Mouse (Mus musculus): ENCODE measurements around the gene Vps4b. TPM values are rescaled to one million over a fixed set of nuclear protein-coding genes. Genes with fewer than 3 reads are reported as not detected.

Gene Vps4b
- polyA plus RNA-seq, 1 experiment from 2014 or later = 70.7 TPM

GRCm38 (mm10) chr1:106796987-106797779, 655 bp upstream of the Vps4b start:
- H3K4me3 ChIP-seq (ENCODE audit: low read depth, low read length) = peak overlapping the region; percentile 78
- H3K27me3 ChIP-seq (ENCODE audit: control insufficient read depth, insufficient read depth, low read length) = no peaks in the 10 kb centered on the region
- H3K27ac ChIP-seq (ENCODE audit: low read depth, low read length) = no peak overlapping the region
- H3K4me2 ChIP-seq (ENCODE audit: low read depth, low read length, severe bottlenecking) = peak overlapping the region; percentile 63
- no peaks in the 10 kb centered on the region for H3K36me3 ChIP-seq (ENCODE audit: control insufficient read depth, insufficient read depth, low read length)
- ATAC-seq (replicated peaks; ENCODE audit: low FRiP score) (peak; percentile 50), DNase-seq (ENCODE audit: low spot score) (no peak)
- H3K4me1 ChIP-seq (replicated peaks; ENCODE audit: control insufficient read depth, insufficient read depth, low read length) = no peaks in the 10 kb centered on the region
- H3K9ac ChIP-seq (ENCODE audit: low read length) = no peak overlapping the region; the same call in 1 of the 2 replicates
- 63% methylated on average over 7 of the region's 7 CpGs for WGBS
- no peaks in the 10 kb centered on the region for H3K9me3 ChIP-seq (ENCODE audit: control insufficient read depth, low read length)

- Histone ChIP-seq H3K9ac (ENCODE audit: low read length) (peak overlapping the region; percentile 88), H3K27me3 (ENCODE audit: control insufficient read depth, insufficient read depth, low read length) (no peaks in the 10 kb centered on the region), H3K4me3 (ENCODE audit: low read depth, low read length) (peak overlapping the region; percentile 78), H3K27ac (ENCODE audit: low read depth, low read length) (peak overlapping the region; percentile 79), H3K4me2 (ENCODE audit: low read depth, low read length, severe bottlenecking) (peak overlapping the region; percentile 63), H3K36me3 (ENCODE audit: control insufficient read depth, insufficient read depth, low read length) (no peaks in the 10 kb centered on the region; the same call in 1 of the 2 replicates), H3K9me3 (ENCODE audit: control insufficient read depth, low read length) (no peaks in the 10 kb centered on the region), H3K4me1 (replicated peaks; ENCODE audit: control insufficient read depth, insufficient read depth, low read length) (no peaks in the 10 kb centered on the region)
- ATAC-seq (replicated peaks; ENCODE audit: low FRiP score) (peak; percentile 90), DNase-seq (ENCODE audit: low spot score) (no peak)
- 3% methylated on average over 51 of the region's 51 CpGs for WGBS
These were observed 640 bp downstream of the Vps4b start for GRCm38 (mm10) chr1:106795634-106796541.

GRCm38 (mm10) chr1:106774896-106775295, 21.6 kb downstream of the Vps4b start:
- Histone ChIP-seq H3K27me3 (ENCODE audit: control insufficient read depth, insufficient read depth, low read length) (no peaks in the 10 kb centered on the region), H3K4me3 (ENCODE audit: low read depth, low read length) (no peak overlapping the region), H3K36me3 (ENCODE audit: control insufficient read depth, insufficient read depth, low read length) (peaks cover under 1% of the 10 kb centered on the region; the same call in 1 of the 2 replicates), H3K27ac (ENCODE audit: low read depth, low read length) (no peak overlapping the region), H3K9me3 (ENCODE audit: control insufficient read depth, low read length) (no peaks in the 10 kb centered on the region), H3K4me2 (ENCODE audit: low read depth, low read length, severe bottlenecking) (no peak overlapping the region), H3K4me1 (replicated peaks; ENCODE audit: control insufficient read depth, insufficient read depth, low read length) (no peaks in the 10 kb centered on the region), H3K9ac (ENCODE audit: low read length) (no peak overlapping the region)
- DNase-seq (ENCODE audit: low spot score) (no peak), ATAC-seq (replicated peaks; ENCODE audit: low FRiP score) (no peak)
- 87% methylated on average over 4 of the region's 4 CpGs for WGBS

- WGBS = 93% methylated on average over 9 of the region's 9 CpGs
- no peak for ATAC-seq (replicated peaks; ENCODE audit: low FRiP score)
- H3K4me1 ChIP-seq (replicated peaks; ENCODE audit: control insufficient read depth, insufficient read depth, low read length) = no peaks in the 10 kb centered on the region
These were observed 22.4 kb downstream of the Vps4b start for GRCm38 (mm10) chr1:106774092-106774491.

GRCm38 (mm10) chr1:106768773-106769172, 27.8 kb downstream of the Vps4b start:
- H3K27ac ChIP-seq (ENCODE audit: low read depth, low read length) = no peak overlapping the region
- ATAC-seq (replicated peaks; ENCODE audit: low FRiP score) (no peak), DNase-seq (ENCODE audit: low spot score) (no peak)
- no peaks in the 10 kb centered on the region for H3K4me1 ChIP-seq (replicated peaks; ENCODE audit: control insufficient read depth, insufficient read depth, low read length)
- no peaks in the 10 kb centered on the region for H3K9me3 ChIP-seq (ENCODE audit: control insufficient read depth, low read length)
- H3K9ac ChIP-seq (ENCODE audit: low read length) = no peak overlapping the region
- no peaks in the 10 kb centered on the region; the same call in none of the 2 replicates for H3K36me3 ChIP-seq (ENCODE audit: control insufficient read depth, insufficient read depth, low read length)
- no peak overlapping the region for H3K4me3 ChIP-seq (ENCODE audit: low read depth, low read length)
- H3K27me3 ChIP-seq (ENCODE audit: control insufficient read depth, insufficient read depth, low read length) = no peaks in the 10 kb centered on the region
- H3K4me2 ChIP-seq (ENCODE audit: low read depth, low read length, severe bottlenecking) = no peak overlapping the region

More at GRCm38 (mm10) chr1:106774092-106774491, 22.4 kb downstream of the Vps4b start:
- H3K36me3 ChIP-seq (ENCODE audit: control insufficient read depth, insufficient read depth, low read length) = no peaks in the 10 kb centered on the region
- no peaks in the 10 kb centered on the region for H3K27me3 ChIP-seq (ENCODE audit: control insufficient read depth, insufficient read depth, low read length)
- H3K27ac ChIP-seq (ENCODE audit: low read depth, low read length) = no peak overlapping the region
- H3K4me2 ChIP-seq (ENCODE audit: low read depth, low read length, severe bottlenecking) = no peak overlapping the region
- H3K4me3 ChIP-seq (ENCODE audit: low read depth, low read length) = no peak overlapping the region
- no peak for DNase-seq (ENCODE audit: low spot score)
- H3K9ac ChIP-seq (ENCODE audit: low read length) = no peak overlapping the region
- H3K9me3 ChIP-seq (ENCODE audit: control insufficient read depth, low read length) = no peaks in the 10 kb centered on the region

GRCm38 (mm10) chr1:106765771-106766170, 30.8 kb downstream of the Vps4b start:
- Histone ChIP-seq H3K27me3 (ENCODE audit: control insufficient read depth, insufficient read depth, low read length) (no peaks in the 10 kb centered on the region), H3K4me1 (replicated peaks; ENCODE audit: control insufficient read depth, insufficient read depth, low read length) (no peaks in the 10 kb centered on the region), H3K4me3 (ENCODE audit: low read depth, low read length) (no peak overlapping the region), H3K4me2 (ENCODE audit: low read depth, low read length, severe bottlenecking) (no peak overlapping the region), H3K36me3 (ENCODE audit: control insufficient read depth, insufficient read depth, low read length) (no peaks in the 10 kb centered on the region; the same call in none of the 2 replicates), H3K27ac (ENCODE audit: low read depth, low read length) (no peak overlapping the region), H3K9me3 (ENCODE audit: control insufficient read depth, low read length) (no peaks in the 10 kb centered on the region), H3K9ac (ENCODE audit: low read length) (no peak overlapping the region)
- WGBS = 97% methylated on average over 8 of the region's 8 CpGs
- no peak for ATAC-seq (replicated peaks; ENCODE audit: low FRiP score)
- no peak for DNase-seq (ENCODE audit: low spot score)

- no peaks in the 10 kb centered on the region for H3K4me1 ChIP-seq (replicated peaks; ENCODE audit: control insufficient read depth, insufficient read depth, low read length)
- H3K9me3 ChIP-seq (ENCODE audit: control insufficient read depth, low read length) = no peaks in the 10 kb centered on the region
- H3K9ac ChIP-seq (ENCODE audit: low read length) = no peak overlapping the region
- no peaks in the 10 kb centered on the region for H3K27me3 ChIP-seq (ENCODE audit: control insufficient read depth, insufficient read depth, low read length)
- H3K27ac ChIP-seq (ENCODE audit: low read depth, low read length) = no peak overlapping the region
- H3K4me2 ChIP-seq (ENCODE audit: low read depth, low read length, severe bottlenecking) = no peak overlapping the region
- no peak overlapping the region for H3K4me3 ChIP-seq (ENCODE audit: low read depth, low read length)
- ATAC-seq (replicated peaks; ENCODE audit: low FRiP score) (no peak), DNase-seq (ENCODE audit: low spot score) (no peak)
- no peaks in the 10 kb centered on the region; the same call in none of the 2 replicates for H3K36me3 ChIP-seq (ENCODE audit: control insufficient read depth, insufficient read depth, low read length)
- 98% methylated on average over 2 of the region's 2 CpGs for whole genome bisulfite sequencing
These were observed 31.7 kb downstream of the Vps4b start for GRCm38 (mm10) chr1:106764846-106765245.

- no peaks in the 10 kb centered on the region for H3K27me3 ChIP-seq (ENCODE audit: control insufficient read depth, insufficient read depth, low read length)
- DNase-seq (ENCODE audit: low spot score) (no peak), ATAC-seq (replicated peaks; ENCODE audit: low FRiP score) (no peak)
- H3K27ac ChIP-seq (ENCODE audit: low read depth, low read length) = no peak overlapping the region
- H3K36me3 ChIP-seq (ENCODE audit: control insufficient read depth, insufficient read depth, low read length) = no peaks in the 10 kb centered on the region; the same call in none of the 2 replicates
- no peak overlapping the region for H3K4me3 ChIP-seq (ENCODE audit: low read depth, low read length)
- H3K4me1 ChIP-seq (replicated peaks; ENCODE audit: control insufficient read depth, insufficient read depth, low read length) = no peaks in the 10 kb centered on the region
- no peak overlapping the region for H3K9ac ChIP-seq (ENCODE audit: low read length)
- WGBS = 88% methylated on average over 3 of the region's 3 CpGs
- H3K4me2 ChIP-seq (ENCODE audit: low read depth, low read length, severe bottlenecking) = no peak overlapping the region
- H3K9me3 ChIP-seq (ENCODE audit: control insufficient read depth, low read length) = no peaks in the 10 kb centered on the region
These were observed 32.2 kb downstream of the Vps4b start for GRCm38 (mm10) chr1:106764281-106764680.

Measured in forebrain, embryonic 11.5 days (tissue).